Mouse (Mus musculus): Measurements from ENCODE around the gene Epha5. TPM values are rescaled to one million over a fixed set of nuclear protein-coding genes. Genes with fewer than 3 reads are reported as not detected.

Gene Epha5
- 0.56 TPM in 1 of 2 replicates, not detected in the other for total RNA-seq (2017)

DNA sequence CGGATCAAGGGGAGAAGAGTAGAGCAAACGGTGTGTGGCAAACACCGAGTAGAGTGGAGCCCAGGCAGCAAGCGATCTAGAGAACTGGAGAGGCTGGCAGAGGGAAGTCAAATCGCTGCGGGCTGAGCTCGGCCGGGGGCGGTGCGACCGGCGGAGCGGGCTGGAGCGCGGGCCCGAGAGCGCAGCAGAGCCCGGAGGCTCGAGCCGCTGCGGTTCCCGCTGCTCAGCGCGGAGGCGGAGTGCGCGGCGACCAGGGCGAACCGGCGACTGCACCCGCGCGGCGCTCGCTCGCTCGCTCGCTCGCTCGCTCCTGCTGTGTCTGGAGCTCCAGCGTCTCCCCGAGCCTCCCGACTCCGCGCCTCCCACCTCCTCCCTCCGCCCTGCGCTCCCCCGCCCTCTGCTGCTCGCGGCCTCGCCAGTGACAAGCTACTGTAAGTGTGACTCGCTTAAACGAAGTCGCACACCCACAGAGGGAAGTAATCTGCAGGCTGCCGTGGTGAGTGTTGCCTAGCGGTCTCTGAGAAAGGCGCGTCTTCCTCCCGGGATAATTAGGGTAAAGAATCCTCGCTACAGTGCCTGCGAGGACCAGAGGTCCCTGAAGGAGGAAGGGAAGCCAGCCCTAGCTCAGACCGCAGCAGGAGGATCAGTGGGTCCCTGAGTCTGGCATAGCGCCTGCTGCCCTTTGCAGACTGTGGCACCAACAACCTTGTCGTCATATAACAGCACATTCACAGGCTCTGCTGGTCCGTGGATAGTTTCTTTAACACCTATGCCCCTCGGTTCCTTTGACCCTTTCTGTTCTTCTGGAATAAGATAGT, at the start of gene Epha5:
Epha5 (minus strand) TSS at position 321 of the 818 bp plus-strand sequence.
- peak; percentile 95 for ATAC-seq (replicated peaks in 1 of 2; ENCODE audit: insufficient read depth in 1 of 2, low FRiP score in 2 of 2, low TSS enrichment in 1 of 2, low read depth in 1 of 2, poor library complexity in 2 of 2, severe bottlenecking in 2 of 2)

- no peak for ATAC-seq (replicated peaks in 1 of 2; ENCODE audit: insufficient read depth in 1 of 2, low FRiP score in 2 of 2, low TSS enrichment in 1 of 2, low read depth in 1 of 2, poor library complexity in 2 of 2, severe bottlenecking in 2 of 2)
Observed at GRCm38 (mm10) chr5:84456216-84456615, 39.0 kb upstream of the Epha5 start.

DNA sequence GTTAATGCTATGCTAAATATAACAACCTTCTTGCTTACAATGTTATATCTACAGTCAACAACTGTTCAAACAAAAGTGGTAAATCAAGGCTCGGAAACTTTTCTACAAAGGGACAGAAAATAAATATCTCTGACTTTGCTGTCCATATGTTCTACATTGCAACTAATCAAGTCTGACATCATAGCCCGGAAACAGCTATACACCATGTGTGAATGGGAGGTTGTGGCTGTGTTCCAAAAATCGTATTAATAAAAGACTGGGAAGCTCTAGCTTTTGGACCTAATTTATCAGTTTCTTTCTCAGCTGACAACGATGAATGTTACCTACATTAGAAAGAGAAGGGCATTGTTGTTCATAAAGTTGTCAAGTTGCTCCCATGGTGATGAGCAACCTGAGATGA, 37.5 kb upstream of the Epha5 start:
- ATAC-seq (replicated peaks in 1 of 2; ENCODE audit: insufficient read depth in 1 of 2, low FRiP score in 2 of 2, low TSS enrichment in 1 of 2, low read depth in 1 of 2, poor library complexity in 2 of 2, severe bottlenecking in 2 of 2), result no peak

GRCm38 (mm10) chr5:84453839-84454238, 36.7 kb upstream of the Epha5 start:
- ATAC-seq (replicated peaks in 1 of 2; ENCODE audit: insufficient read depth in 1 of 2, low FRiP score in 2 of 2, low TSS enrichment in 1 of 2, low read depth in 1 of 2, poor library complexity in 2 of 2, severe bottlenecking in 2 of 2), result no peak

DNA sequence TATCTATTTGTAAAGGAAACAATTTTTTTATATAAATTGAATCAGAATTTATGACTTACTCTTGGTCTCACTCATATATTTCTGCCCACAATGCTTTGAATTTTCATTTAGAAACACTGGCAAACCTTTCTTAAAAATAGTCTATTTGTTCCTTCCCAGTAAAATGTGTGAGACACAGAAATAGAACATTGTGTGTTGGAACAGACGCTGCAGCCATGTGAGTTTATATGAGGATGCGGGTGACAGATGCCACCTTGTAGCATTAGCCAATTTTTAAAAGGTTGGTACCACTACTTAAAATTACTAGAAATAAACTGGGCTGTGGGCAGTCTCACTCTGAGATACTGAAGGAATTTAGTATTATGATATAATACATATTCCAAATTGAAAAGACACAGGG, 23.1 kb upstream of the Epha5 start:
- no peak for ATAC-seq (replicated peaks in 1 of 2; ENCODE audit: insufficient read depth in 1 of 2, low FRiP score in 2 of 2, low TSS enrichment in 1 of 2, low read depth in 1 of 2, poor library complexity in 2 of 2, severe bottlenecking in 2 of 2)

DNA sequence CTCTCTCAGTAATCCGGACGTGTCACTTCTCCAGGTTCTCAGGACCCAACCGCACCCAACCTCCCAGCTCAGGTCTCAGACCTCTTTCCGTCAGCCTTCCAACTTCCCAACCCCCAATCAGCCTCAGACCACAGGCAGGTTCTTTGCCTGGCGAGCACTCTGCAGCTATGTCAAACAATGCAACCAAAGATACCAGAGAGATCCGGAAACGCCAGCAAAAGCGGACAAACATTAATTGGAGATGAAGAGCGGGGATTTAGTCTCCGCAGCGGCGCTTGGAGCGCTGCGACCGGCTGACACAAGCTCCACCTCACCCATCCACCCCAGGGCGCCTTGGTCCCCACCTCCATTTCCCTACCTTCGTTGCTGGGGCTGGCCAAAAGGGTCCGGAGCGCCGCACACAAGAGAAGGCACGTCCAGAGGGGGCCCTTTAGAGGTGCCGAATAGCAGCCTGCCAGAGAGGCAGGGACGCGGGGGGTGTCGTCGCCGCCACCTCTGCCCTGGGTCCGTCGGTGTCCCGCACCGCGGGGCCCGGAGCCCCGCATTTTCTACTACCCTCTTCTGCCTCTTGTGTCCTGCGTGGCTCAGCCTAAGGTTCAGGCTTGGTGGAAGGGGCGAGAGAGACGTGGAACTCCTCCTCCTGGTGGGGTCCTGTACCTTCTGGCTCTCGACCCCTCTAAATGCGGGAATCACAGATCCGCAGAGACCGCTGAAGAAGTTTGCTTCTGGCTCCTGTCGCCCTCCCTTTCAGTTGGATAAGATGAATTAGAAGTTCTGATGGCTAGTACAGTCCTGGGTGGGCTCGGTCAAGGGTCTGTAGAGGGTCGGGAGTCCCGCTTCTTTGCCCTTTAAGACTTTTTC, 991 bp downstream of the Epha5 start:
- ATAC-seq (replicated peaks in 1 of 2; ENCODE audit: insufficient read depth in 1 of 2, low FRiP score in 2 of 2, low TSS enrichment in 1 of 2, low read depth in 1 of 2, poor library complexity in 2 of 2, severe bottlenecking in 2 of 2), result peak; percentile 25 to 33; a peak in 3 of 4 replicates

- no peak for ATAC-seq (replicated peaks in 1 of 2; ENCODE audit: insufficient read depth in 1 of 2, low FRiP score in 2 of 2, low TSS enrichment in 1 of 2, low read depth in 1 of 2, poor library complexity in 2 of 2, severe bottlenecking in 2 of 2)
Observed at GRCm38 (mm10) chr5:84414931-84415431, 2.2 kb downstream of the Epha5 start.

- ATAC-seq (replicated peaks in 1 of 2; ENCODE audit: insufficient read depth in 1 of 2, low FRiP score in 2 of 2, low TSS enrichment in 1 of 2, low read depth in 1 of 2, poor library complexity in 2 of 2, severe bottlenecking in 2 of 2), result no peak
Observed at GRCm38 (mm10) chr5:84413026-84413425, 4.2 kb downstream of the Epha5 start.

GRCm38 (mm10) chr5:84408370-84408769, 8.8 kb downstream of the Epha5 start:
- no peak for ATAC-seq (replicated peaks in 1 of 2; ENCODE audit: insufficient read depth in 1 of 2, low FRiP score in 2 of 2, low TSS enrichment in 1 of 2, low read depth in 1 of 2, poor library complexity in 2 of 2, severe bottlenecking in 2 of 2)

- no peak for ATAC-seq (replicated peaks in 1 of 2; ENCODE audit: insufficient read depth in 1 of 2, low FRiP score in 2 of 2, low TSS enrichment in 1 of 2, low read depth in 1 of 2, poor library complexity in 2 of 2, severe bottlenecking in 2 of 2)
Observed at GRCm38 (mm10) chr5:84397085-84397484, 20.1 kb downstream of the Epha5 start.

DNA sequence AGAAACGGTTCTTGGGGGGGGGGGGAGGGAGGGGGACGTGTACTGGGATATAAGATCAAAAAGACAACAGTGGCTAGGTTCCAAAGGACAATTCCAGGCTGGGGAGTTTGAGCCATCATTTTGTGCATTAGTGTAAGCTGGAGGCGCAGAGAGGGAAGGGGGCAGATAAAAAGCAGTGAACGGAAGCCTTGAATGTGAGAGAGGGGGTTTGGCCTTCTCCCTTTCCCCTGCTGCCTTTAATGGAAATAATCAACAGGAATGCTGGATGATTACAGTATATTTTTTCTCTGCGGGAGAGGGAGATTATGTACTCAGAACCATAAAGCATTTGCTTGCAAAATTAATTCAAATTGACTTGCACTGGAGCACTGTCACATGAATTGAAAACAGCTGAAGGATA, 51.8 kb downstream of the Epha5 start:
- ATAC-seq (replicated peaks in 1 of 2; ENCODE audit: insufficient read depth in 1 of 2, low FRiP score in 2 of 2, low TSS enrichment in 1 of 2, low read depth in 1 of 2, poor library complexity in 2 of 2, severe bottlenecking in 2 of 2), result no peak

- no peak for ATAC-seq (replicated peaks in 1 of 2; ENCODE audit: insufficient read depth in 1 of 2, low FRiP score in 2 of 2, low TSS enrichment in 1 of 2, low read depth in 1 of 2, poor library complexity in 2 of 2, severe bottlenecking in 2 of 2)
Observed at GRCm38 (mm10) chr5:84359430-84359829, 57.8 kb downstream of the Epha5 start.

DNA sequence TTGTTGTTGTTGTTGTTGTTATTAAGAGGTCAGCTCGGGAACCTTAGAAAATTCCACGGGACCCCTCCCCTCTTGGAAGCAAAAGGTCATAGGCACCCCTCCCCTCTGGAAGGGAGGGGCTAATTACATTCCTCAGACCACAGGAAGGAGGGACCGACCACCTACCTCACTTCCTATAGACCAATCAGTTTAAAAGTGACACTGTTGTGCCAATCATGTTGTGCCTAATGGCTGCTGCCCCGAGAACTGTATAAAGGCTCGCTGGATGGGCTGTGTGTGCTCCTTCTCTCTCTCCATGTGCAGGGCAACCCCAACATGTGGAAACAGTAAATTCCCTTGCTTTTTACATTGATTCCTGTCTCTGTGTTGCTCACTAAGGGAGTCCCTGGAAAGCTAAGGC, 64.1 kb downstream of the Epha5 start:
- no peak for ATAC-seq (replicated peaks in 1 of 2; ENCODE audit: insufficient read depth in 1 of 2, low FRiP score in 2 of 2, low TSS enrichment in 1 of 2, low read depth in 1 of 2, poor library complexity in 2 of 2, severe bottlenecking in 2 of 2)

GRCm38 (mm10) chr5:84346728-84347499, 70.3 kb downstream of the Epha5 start:
- ATAC-seq (replicated peaks in 1 of 2; ENCODE audit: insufficient read depth in 1 of 2, low FRiP score in 2 of 2, low TSS enrichment in 1 of 2, low read depth in 1 of 2, poor library complexity in 2 of 2, severe bottlenecking in 2 of 2), result no peak

GRCm38 (mm10) chr5:84335834-84336465, 81.2 kb downstream of the Epha5 start:
- ATAC-seq (replicated peaks in 1 of 2; ENCODE audit: insufficient read depth in 1 of 2, low FRiP score in 2 of 2, low TSS enrichment in 1 of 2, low read depth in 1 of 2, poor library complexity in 2 of 2, severe bottlenecking in 2 of 2), result no peak

DNA sequence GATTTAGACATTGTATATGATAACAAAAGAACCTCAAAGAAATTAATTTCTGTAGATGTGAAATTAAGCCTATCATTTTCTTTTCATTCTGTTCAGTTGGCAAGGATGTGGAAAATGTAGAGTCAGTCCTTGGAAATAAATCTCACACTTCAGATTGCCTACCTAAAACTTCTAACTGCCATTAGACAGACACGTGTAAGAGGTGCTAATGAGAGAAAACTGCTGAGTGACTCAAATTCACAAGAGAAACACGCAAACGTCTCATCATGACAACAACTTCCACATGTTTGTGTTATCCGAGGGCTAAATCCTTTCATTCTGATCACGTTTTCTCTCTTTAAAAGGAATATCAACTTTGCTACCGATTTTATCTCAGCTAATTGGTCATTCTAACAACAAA, 82.7 kb downstream of the Epha5 start:
- no peak for ATAC-seq (replicated peaks in 1 of 2; ENCODE audit: insufficient read depth in 1 of 2, low FRiP score in 2 of 2, low TSS enrichment in 1 of 2, low read depth in 1 of 2, poor library complexity in 2 of 2, severe bottlenecking in 2 of 2)

GRCm38 (mm10) chr5:84331631-84332030, 85.6 kb downstream of the Epha5 start:
- ATAC-seq (replicated peaks in 1 of 2; ENCODE audit: insufficient read depth in 1 of 2, low FRiP score in 2 of 2, low TSS enrichment in 1 of 2, low read depth in 1 of 2, poor library complexity in 2 of 2, severe bottlenecking in 2 of 2), result no peak

Measured in hematopoietic stem cell, adult 5-6 weeks (primary cell).